Mouse (Mus musculus) C2C12 (cell line): Measurements from ENCODE around the gene Foxb1.

Source experiments
- CTCF ChIP-seq: IDR thresholded peaks from one replicate; pipeline ENCODE4 v1.5.1; 2011; ENCODE audit not compliant: control insufficient read depth, insufficient read depth, insufficient read length
- MAX ChIP-seq: IDR thresholded peaks from one replicate; pipeline ENCODE4 v1.6.1; 2011; ENCODE audit warnings: mild to moderate bottlenecking, control low read depth

DNA sequence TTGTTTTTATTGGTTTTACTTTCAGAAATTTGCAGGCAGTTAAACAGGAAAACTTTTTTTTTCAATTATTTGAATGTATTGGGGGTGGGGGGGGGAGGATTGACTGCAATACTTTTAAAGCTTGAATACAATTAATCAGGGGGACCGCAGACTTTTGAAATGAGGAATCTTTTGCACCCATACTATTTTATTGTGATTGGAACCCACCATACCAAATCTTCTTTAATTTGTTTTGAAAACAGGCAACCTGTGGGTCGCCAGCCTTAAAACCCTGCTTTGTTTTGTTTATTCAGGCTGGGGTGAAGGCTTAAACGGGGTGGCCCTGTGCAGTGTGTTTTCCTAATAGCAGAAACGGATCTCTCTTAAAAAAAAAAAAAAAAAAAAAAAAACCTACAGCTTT lies 6.2 kb upstream of the Foxb1 start:
- TF ChIP-seq CTCF (no peak), MAX (no peak)
